Mouse (Mus musculus) left cerebral cortex, adult 8-10 months (tissue): Measurements from ENCODE around the gene Rps28. TPM values are rescaled to one million over a fixed set of nuclear protein-coding genes. Genes with fewer than 3 reads are reported as not detected.
A peak's percentile ranks its signal among the peaks of the same experiment; 100 is the strongest.

Experiments used
- DNase-seq, 2 experiments: peaks; one replicate each; pipeline ENCODE4 v3.0.0; 2022; ENCODE audit warnings: low spot score in 2 of 2
- total RNA-seq, 4 experiments: library from RNA; stranded (reverse); gene quantifications; 2 replicates each; pipeline ENCODE4 v1.2.4; 2022

Gene Rps28
- total RNA-seq, 4 experiments from 2014 or later: 672 to 810 (median 775) TPM

GRCm38 (mm10) chr17:33812475-33812874 lies 11.9 kb downstream of the Rps28 start:
- no peak for DNase-seq

GRCm38 (mm10) chr17:33811142-33811516 lies 13.2 kb downstream of the Rps28 start:
- DNase-seq: no peak

GRCm38 (mm10) chr17:33810334-33811141 lies 13.8 kb downstream of the Rps28 start, which contains the start of gene Kank3:
Gene Kank3, plus strand, starts transcription at chr17:33810519.
- peak; percentile 86 to 94 for DNase-seq

- DNase-seq: no peak
Measured at GRCm38 (mm10) chr17:33808192-33808591, 16.2 kb downstream of the Rps28 start.

GRCm38 (mm10) chr17:33807181-33807888 lies 17.0 kb downstream of the Rps28 start:
- DNase-seq: no peak

- no peak for DNase-seq
Measured at GRCm38 (mm10) chr17:33804745-33805144, 19.6 kb downstream of the Rps28 start.

GRCm38 (mm10) chr17:33804205-33804604 lies 20.2 kb downstream of the Rps28 start:
- DNase-seq: no peak

GRCm38 (mm10) chr17:33802221-33802620 lies 22.1 kb downstream of the Rps28 start:
- DNase-seq: no peak

- no peak for DNase-seq
Measured at GRCm38 (mm10) chr17:33799277-33799676, 25.1 kb downstream of the Rps28 start.

GRCm38 (mm10) chr17:33798306-33798705 lies 26.1 kb downstream of the Rps28 start:
- no peak for DNase-seq

GRCm38 (mm10) chr17:33788732-33789131 lies 35.6 kb downstream of the Rps28 start:
- DNase-seq: no peak

- peak in 1 of 2 experiments; percentile 22 for DNase-seq
Measured at GRCm38 (mm10) chr17:33786375-33786774, 38.0 kb downstream of the Rps28 start.

- no peak for DNase-seq
Measured at GRCm38 (mm10) chr17:33784939-33785338, 39.4 kb downstream of the Rps28 start.

GRCm38 (mm10) chr17:33783408-33783807 lies 41.0 kb downstream of the Rps28 start:
- DNase-seq: peak in 1 of 2 experiments; percentile 49

- no peak for DNase-seq
Measured at GRCm38 (mm10) chr17:33782067-33782466, 42.3 kb downstream of the Rps28 start.

GRCm38 (mm10) chr17:33781124-33781977 lies 43.0 kb downstream of the Rps28 start, which contains the start of gene Angptl4:
Gene Angptl4, minus strand, starts transcription at chr17:33781830.
- DNase-seq: peak in 1 of 2 experiments; percentile 46

GRCm38 (mm10) chr17:33780431-33780830 lies 43.9 kb downstream of the Rps28 start:
- no peak for DNase-seq

GRCm38 (mm10) chr17:33779967-33780295 lies 44.4 kb downstream of the Rps28 start:
- no peak for DNase-seq

GRCm38 (mm10) chr17:33779271-33779966 lies 44.9 kb downstream of the Rps28 start:
- peak; percentile 70 to 82 for DNase-seq

GRCm38 (mm10) chr17:33775287-33775686 lies 49.1 kb downstream of the Rps28 start:
- DNase-seq: no peak

- no peak for DNase-seq
Measured at GRCm38 (mm10) chr17:33774573-33775155, 49.7 kb downstream of the Rps28 start.
